Mouse (Mus musculus): ENCODE results near the gene Foxo1. TPM values are rescaled to one million over a fixed set of nuclear protein-coding genes. Genes with fewer than 3 reads are reported as not detected.

Gene Foxo1
- polyA plus RNA-seq, 1 experiment from 2014 or later = 4.8 TPM

DNA sequence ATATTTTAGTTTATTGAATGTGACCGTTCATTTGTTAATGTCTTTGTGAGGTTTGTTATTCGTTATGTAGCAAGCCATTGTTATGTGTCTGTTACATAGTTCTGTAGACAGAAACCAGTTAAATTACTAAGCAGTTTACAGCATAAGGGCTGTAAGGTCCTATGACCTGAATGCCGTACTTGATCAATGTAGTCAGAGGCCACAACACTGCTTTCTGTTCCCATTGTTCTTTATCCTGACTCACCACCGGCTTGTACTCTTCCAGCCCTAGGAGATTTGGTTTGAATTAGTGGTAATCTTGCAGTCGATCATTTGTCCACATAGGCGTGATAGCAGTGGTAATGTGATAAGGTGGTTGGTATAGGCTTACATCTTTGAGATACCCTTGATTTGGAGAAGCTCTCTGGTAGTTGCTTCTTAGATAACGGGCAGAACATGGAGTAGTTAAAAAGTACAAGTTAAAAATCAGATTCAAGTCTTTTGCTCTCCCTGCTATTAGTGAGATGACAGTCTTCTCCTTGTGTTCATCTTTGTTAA is 28.2 kb downstream of the Foxo1 start:
- no peak for ATAC-seq (ENCODE audit: low read depth)
- Histone ChIP-seq H3K9ac (ENCODE audit: low read length) (no peak overlapping the region), H3K27ac (ENCODE audit: low read length) (no peak overlapping the region), H3K9me3 (ENCODE audit: control insufficient read depth, low read length) (no peaks in the 10 kb centered on the region), H3K4me2 (ENCODE audit: low read depth, low read length) (no peak overlapping the region), H3K4me1 (replicated peaks; ENCODE audit: control insufficient read depth, insufficient read depth, low read length) (peaks cover 20% of the 10 kb centered on the region), H3K4me3 (ENCODE audit: low read length) (no peak overlapping the region), H3K36me3 (ENCODE audit: control insufficient read depth, insufficient read depth, low read length) (no peaks in the 10 kb centered on the region), H3K27me3 (ENCODE audit: control insufficient read depth, insufficient read depth, low read depth, low read length) (no peaks in the 10 kb centered on the region)
- WGBS = 64% methylated on average over 7 of the region's 7 CpGs

DNA sequence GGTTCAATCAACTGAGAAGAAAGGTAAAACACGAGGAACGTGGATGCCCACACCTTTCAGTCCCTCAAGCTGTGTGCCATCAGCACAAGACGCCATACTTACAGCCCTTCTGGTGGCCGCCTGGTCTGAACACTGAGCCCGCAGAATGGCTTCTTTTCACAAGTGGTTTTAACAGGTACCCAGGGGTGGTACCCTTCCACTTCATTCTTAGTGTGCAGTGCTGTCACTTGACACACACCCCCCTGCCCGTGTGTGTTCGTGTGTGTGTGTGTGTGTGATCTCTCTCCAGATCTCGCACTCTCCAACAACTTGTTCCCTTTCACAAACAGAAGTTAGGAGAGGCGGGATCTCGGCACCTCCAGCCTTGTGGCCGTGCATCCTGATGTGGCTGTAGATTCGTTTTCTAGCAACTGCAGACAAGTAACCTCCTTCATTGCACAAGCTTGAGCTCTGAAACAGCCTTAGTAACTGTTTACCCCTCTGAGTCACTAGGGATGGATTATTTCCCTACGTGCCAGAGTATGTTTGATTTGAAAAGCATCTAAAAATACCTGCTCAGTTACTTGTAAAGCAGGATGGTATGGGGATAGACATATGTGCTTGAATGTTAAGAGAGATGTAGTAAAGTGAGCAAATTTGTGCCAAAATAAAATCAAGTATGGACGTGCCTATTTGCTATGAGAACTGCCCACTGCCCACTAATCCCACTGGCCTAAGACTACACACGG is 29.3 kb downstream of the Foxo1 start:
- no peak for ATAC-seq (ENCODE audit: low read depth)
- H3K4me3 ChIP-seq (ENCODE audit: low read length) = no peak overlapping the region
- peaks cover 20% of the 10 kb centered on the region for H3K4me1 ChIP-seq (replicated peaks; ENCODE audit: control insufficient read depth, insufficient read depth, low read length)
- H3K27ac ChIP-seq (ENCODE audit: low read length) = no peak overlapping the region
- H3K9ac ChIP-seq (ENCODE audit: low read length) = no peak overlapping the region
- 0 out of 2 replicates have a peak overlapping the region, but pooled peaks have one; percentile 2 for H3K4me2 ChIP-seq (ENCODE audit: low read depth, low read length)
- WGBS = 56% methylated on average over 15 of the region's 15 CpGs
- no peaks in the 10 kb centered on the region for H3K36me3 ChIP-seq (ENCODE audit: control insufficient read depth, insufficient read depth, low read length)
- no peaks in the 10 kb centered on the region for H3K9me3 ChIP-seq (ENCODE audit: control insufficient read depth, low read length)
- H3K27me3 ChIP-seq (ENCODE audit: control insufficient read depth, insufficient read depth, low read depth, low read length) = no peaks in the 10 kb centered on the region

DNA sequence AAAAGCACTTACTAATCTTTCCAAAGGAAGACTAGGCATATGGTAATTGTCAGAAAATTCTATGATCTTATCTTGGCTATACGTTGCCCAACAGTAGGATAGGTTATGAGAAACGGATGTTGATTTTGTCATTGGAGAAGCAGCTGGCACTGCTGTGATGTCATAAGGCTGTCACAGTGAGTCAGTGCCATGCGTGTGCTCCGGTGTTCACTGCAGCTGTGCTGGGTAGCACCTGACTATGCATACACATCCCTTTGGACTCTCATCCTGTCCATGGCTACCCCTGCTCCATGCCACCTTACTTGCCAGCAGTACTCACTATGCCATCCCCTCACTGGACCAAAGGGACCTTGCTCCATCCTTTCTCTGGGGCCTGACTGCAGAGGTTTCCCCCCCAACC is 30.5 kb downstream of the Foxo1 start:
- ATAC-seq (ENCODE audit: low read depth) = 0 out of 2 replicates have a peak, but pooled peaks have one; percentile 20
- H3K9me3 ChIP-seq (ENCODE audit: control insufficient read depth, low read length) = no peaks in the 10 kb centered on the region
- H3K27ac ChIP-seq (ENCODE audit: low read length) = no peak overlapping the region
- WGBS = 68% methylated on average over 4 of the region's 4 CpGs
- no peak overlapping the region for H3K4me3 ChIP-seq (ENCODE audit: low read length)
- no peak overlapping the region for H3K9ac ChIP-seq (ENCODE audit: low read length)
- peaks cover 18% of the 10 kb centered on the region for H3K4me1 ChIP-seq (replicated peaks; ENCODE audit: control insufficient read depth, insufficient read depth, low read length)
- no peaks in the 10 kb centered on the region for H3K27me3 ChIP-seq (ENCODE audit: control insufficient read depth, insufficient read depth, low read depth, low read length)
- no peak overlapping the region for H3K4me2 ChIP-seq (ENCODE audit: low read depth, low read length)
- H3K36me3 ChIP-seq (ENCODE audit: control insufficient read depth, insufficient read depth, low read length) = no peaks in the 10 kb centered on the region

DNA sequence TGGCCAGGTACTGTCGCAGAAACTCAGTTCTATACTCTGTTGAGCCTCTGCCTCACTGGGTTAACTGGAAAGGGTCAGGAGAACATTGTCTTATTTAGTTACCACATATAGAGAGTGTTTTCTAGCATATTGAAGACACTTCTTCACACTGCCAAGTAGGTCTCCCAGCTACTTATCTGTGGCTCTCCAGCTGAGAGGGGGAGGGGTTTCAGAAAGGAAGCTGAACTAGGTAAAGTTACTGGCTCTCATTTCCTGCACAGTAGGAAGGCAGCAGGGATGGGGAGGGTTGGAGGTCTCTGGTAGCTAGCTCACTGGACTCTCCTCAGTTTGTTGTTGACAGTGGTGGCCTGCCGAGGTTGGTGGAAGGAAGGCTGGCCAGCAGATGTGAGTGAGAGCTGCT is 31.2 kb downstream of the Foxo1 start:
- H3K27ac ChIP-seq (ENCODE audit: low read length) = no peak overlapping the region
- H3K4me1 ChIP-seq (replicated peaks; ENCODE audit: control insufficient read depth, insufficient read depth, low read length) = peaks cover 18% of the 10 kb centered on the region
- no peak overlapping the region for H3K4me3 ChIP-seq (ENCODE audit: low read length)
- H3K27me3 ChIP-seq (ENCODE audit: control insufficient read depth, insufficient read depth, low read depth, low read length) = no peaks in the 10 kb centered on the region
- no peaks in the 10 kb centered on the region for H3K36me3 ChIP-seq (ENCODE audit: control insufficient read depth, insufficient read depth, low read length)
- H3K9me3 ChIP-seq (ENCODE audit: control insufficient read depth, low read length) = no peaks in the 10 kb centered on the region
- no peak overlapping the region for H3K9ac ChIP-seq (ENCODE audit: low read length)
- no peak overlapping the region for H3K4me2 ChIP-seq (ENCODE audit: low read depth, low read length)
- 49% methylated on average over 2 of the region's 2 CpGs for WGBS
- ATAC-seq (ENCODE audit: low read depth) = peak; percentile 28

DNA sequence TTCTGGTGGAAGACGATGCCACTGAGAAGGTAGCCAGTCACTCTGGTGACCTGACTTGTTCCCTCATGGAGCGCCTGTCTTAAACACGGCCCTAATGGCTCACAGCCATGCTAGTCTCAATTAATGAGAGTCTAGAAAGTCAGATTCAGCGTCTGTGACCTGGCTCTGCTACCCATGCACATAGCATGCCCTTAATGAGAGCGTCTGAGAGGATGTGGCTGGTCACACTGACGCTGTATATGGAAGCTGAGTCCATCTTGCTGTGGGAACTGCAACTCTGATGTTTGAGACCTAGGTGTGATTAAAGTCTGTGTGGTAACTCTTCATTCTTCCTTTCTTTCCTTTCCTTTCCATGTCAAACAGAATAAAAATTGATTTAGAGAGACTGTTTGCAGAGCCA is 32.4 kb downstream of the Foxo1 start:
- no peak overlapping the region for H3K9ac ChIP-seq (ENCODE audit: low read length)
- ATAC-seq (ENCODE audit: low read depth) = no peak
- H3K36me3 ChIP-seq (ENCODE audit: control insufficient read depth, insufficient read depth, low read length) = no peaks in the 10 kb centered on the region
- no peaks in the 10 kb centered on the region for H3K9me3 ChIP-seq (ENCODE audit: control insufficient read depth, low read length)
- no peak overlapping the region for H3K4me2 ChIP-seq (ENCODE audit: low read depth, low read length)
- peaks cover 18% of the 10 kb centered on the region for H3K4me1 ChIP-seq (replicated peaks; ENCODE audit: control insufficient read depth, insufficient read depth, low read length)
- H3K27me3 ChIP-seq (ENCODE audit: control insufficient read depth, insufficient read depth, low read depth, low read length) = no peaks in the 10 kb centered on the region
- no peak overlapping the region for H3K4me3 ChIP-seq (ENCODE audit: low read length)
- no peak overlapping the region for H3K27ac ChIP-seq (ENCODE audit: low read length)
- 79% methylated on average over 6 of the region's 6 CpGs for WGBS

DNA sequence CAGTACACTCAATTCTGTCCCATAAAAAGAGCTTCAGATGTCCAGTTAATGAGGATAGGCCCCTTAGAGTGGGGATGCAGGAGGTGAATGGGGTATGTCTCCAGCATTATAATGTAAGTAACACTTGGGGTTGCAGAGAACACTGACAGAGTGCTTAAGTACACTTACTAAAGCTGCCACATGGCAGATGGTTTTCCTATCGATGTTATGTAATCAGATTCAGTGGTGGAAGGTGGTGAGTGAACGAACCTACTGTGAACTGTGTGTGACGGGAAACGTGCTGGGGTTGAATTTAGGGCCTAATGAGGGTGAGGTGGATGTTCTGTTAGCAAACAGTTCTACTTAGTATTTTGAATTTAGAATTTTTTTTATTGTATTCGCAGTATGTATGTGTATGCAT is 35.2 kb downstream of the Foxo1 start:
- Histone ChIP-seq H3K9ac (ENCODE audit: low read length) (no peak overlapping the region), H3K36me3 (ENCODE audit: control insufficient read depth, insufficient read depth, low read length) (no peaks in the 10 kb centered on the region), H3K4me3 (ENCODE audit: low read length) (no peak overlapping the region), H3K4me2 (ENCODE audit: low read depth, low read length) (no peak overlapping the region), H3K27me3 (ENCODE audit: control insufficient read depth, insufficient read depth, low read depth, low read length) (no peaks in the 10 kb centered on the region), H3K27ac (ENCODE audit: low read length) (no peak overlapping the region), H3K4me1 (replicated peaks; ENCODE audit: control insufficient read depth, insufficient read depth, low read length) (peaks cover 12% of the 10 kb centered on the region), H3K9me3 (ENCODE audit: control insufficient read depth, low read length) (no peaks in the 10 kb centered on the region)
- no peak for ATAC-seq (ENCODE audit: low read depth)
- 53% methylated on average over 5 of the region's 5 CpGs for WGBS

DNA sequence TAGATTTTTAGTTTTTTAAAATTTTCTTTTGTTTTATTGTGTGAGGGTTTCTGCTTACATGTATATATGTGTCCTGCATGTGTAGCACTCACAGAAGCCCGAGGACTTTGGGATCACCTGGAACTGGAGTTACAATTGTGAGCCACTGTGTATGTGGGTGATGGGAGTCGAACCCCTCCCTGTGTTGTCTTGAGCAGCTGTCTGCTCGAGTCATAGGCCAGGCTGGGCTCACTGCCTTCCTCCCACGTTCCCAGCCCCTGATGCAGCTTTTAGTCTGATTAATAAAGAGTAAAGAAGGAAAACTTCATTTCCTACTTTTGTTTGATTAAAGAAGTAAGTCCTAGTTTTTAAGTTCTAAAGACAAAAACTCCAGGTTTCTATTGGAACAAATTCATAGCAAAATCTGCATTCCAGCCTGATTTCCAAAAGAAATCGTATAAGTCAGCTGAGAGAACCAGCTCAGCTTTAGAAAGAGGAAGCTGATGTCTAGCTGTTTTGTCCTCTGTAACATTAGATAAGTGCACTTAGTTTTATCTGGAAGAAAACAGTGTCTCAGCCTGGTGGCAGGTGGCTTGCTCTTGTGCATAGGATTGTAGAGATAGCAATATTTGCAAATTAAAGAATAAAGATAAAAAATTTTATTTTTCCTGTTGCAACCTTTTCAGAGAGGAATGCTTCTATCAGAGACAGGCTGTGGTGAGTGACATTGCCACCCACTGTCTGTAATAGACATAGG is 40.6 kb downstream of the Foxo1 start:
- no peaks in the 10 kb centered on the region for H3K36me3 ChIP-seq (ENCODE audit: control insufficient read depth, insufficient read depth, low read length)
- 35% methylated on average over 5 of the region's 5 CpGs for WGBS

DNA sequence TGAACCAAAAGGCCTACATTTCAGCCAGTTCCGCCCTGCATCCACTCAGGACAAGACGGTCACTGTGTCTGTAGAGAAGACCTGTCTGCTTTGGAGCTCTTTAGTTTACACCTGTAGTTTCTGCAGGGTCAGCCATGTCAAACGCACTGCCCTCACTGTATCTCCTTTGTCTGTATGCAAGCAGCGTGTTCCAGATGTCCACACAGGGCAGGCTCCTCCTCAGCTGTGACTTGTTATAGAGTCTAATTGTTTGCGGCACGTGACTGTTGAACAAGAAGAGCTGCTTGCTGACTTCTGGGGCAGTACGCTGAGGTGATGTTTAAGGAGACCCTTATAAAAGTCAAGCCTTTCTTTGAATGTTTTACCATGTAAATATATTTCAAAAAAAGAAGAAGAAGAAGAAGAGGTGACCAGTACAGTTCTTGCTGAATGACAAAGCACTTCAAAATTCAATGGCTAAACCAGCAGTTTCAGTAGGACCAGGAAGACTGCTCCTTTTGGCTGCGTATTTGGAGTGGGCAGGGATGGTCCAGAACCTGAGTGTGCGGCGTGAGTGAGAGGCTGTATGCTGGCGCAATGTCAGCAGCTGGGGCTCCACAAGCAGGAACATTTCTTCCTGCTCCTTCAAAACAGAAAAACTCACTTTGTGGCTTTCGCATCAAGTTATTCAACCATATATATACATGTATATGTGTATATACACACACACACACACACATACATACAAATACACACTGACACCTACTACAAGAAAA is 52.6 kb downstream of the Foxo1 start:
- ATAC-seq (ENCODE audit: low read depth) = no peak
- H3K4me2 ChIP-seq (ENCODE audit: low read depth, low read length) = no peak overlapping the region
- H3K36me3 ChIP-seq (ENCODE audit: control insufficient read depth, insufficient read depth, low read length) = no peaks in the 10 kb centered on the region
- H3K4me3 ChIP-seq (ENCODE audit: low read length) = no peak overlapping the region
- no peaks in the 10 kb centered on the region for H3K9me3 ChIP-seq (ENCODE audit: control insufficient read depth, low read length)
- H3K27me3 ChIP-seq (ENCODE audit: control insufficient read depth, insufficient read depth, low read depth, low read length) = no peaks in the 10 kb centered on the region
- H3K4me1 ChIP-seq (replicated peaks; ENCODE audit: control insufficient read depth, insufficient read depth, low read length) = peaks cover 17% of the 10 kb centered on the region
- H3K27ac ChIP-seq (ENCODE audit: low read length) = no peak overlapping the region
- no peak overlapping the region for H3K9ac ChIP-seq (ENCODE audit: low read length)
- WGBS = 77% methylated on average over 12 of the region's 12 CpGs

More for the DNA sequence above, 40.6 kb downstream of the Foxo1 start:
- Histone ChIP-seq H3K4me2 (ENCODE audit: low read depth, low read length) (no peak overlapping the region), H3K9me3 (ENCODE audit: control insufficient read depth, low read length) (no peaks in the 10 kb centered on the region), H3K27me3 (ENCODE audit: control insufficient read depth, insufficient read depth, low read depth, low read length) (no peaks in the 10 kb centered on the region), H3K4me1 (replicated peaks; ENCODE audit: control insufficient read depth, insufficient read depth, low read length) (no peaks in the 10 kb centered on the region), H3K9ac (ENCODE audit: low read length) (no peak overlapping the region), H3K4me3 (ENCODE audit: low read length) (no peak overlapping the region), H3K27ac (ENCODE audit: low read length) (no peak overlapping the region)
- no peak for ATAC-seq (ENCODE audit: low read depth)
